ENCODE assay signal across 11 mouse cellular contexts in the genomic region with DNA sequence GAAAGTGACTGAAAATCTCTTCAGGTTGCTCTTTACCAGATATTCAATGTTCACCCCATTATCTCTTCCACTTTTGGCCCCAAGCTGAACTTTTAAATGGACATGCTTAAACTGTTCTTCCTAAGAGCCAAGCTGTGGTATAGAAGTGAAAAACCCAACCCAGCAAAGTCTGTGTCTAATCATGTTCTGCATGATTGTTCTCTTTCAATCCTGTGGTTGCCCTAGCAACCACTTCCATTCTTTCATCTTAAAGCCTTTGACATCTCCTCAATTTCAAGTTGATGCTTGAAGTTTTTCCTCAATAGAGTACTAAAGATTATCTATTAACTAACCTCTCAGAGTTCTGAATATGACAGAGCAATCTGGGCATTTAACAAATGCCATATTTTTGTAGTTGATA.
"Had no signal": no experiment of that assay in that cellular context is flagged by ENCODE, and none has a peak within 500 bp of the region (broad histone marks: within the 10 kb centered on the region; RNA-seq: fewer than 3 reads in every experiment).

No protein-coding gene starts in this region.

- H3K27ac ChIP-seq: layer of hippocampus, adult 2 months; limb, embryonic 12.5 days; liver, embryonic 13.5 days; lung, embryonic 15.5 days; stomach, postnatal 0 days had no signal

- H3K9me3 ChIP-seq: liver, embryonic 13.5 days; lung, embryonic 15.5 days had no signal

- DNase-seq: kidney, adult 9 months; kidney, postnatal 4 days; liver; liver, embryonic 13.5 days; liver, postnatal 0 days; thymus, postnatal 4 days had no signal

- H3K36me3 ChIP-seq: limb, embryonic 12.5 days; liver, embryonic 13.5 days; lung, embryonic 15.5 days had no signal

- H3K4me2 ChIP-seq: limb, embryonic 12.5 days; liver, embryonic 13.5 days; lung, embryonic 15.5 days; midbrain, embryonic 11.5 days had no signal

- H3K27me3 ChIP-seq: limb, embryonic 12.5 days; liver, embryonic 13.5 days; lung, embryonic 15.5 days had no signal

- H3K9ac ChIP-seq: limb, embryonic 12.5 days; liver, embryonic 13.5 days; liver, postnatal 0 days; lung, embryonic 15.5 days had no signal

- ATAC-seq: liver, postnatal 0 days had no signal

- H3K4me3 ChIP-seq: layer of hippocampus, adult 2 months; limb, embryonic 12.5 days; liver, embryonic 13.5 days; lung, embryonic 15.5 days had no signal

- H3K4me1 ChIP-seq: limb, embryonic 12.5 days; liver, embryonic 13.5 days; lung, embryonic 15.5 days had no signal
